Mouse (Mus musculus): ENCODE measurements around the gene Ykt6. TPM values are rescaled to one million over a fixed set of nuclear protein-coding genes. Genes with fewer than 3 reads are reported as not detected.

The Ykt6 gene
- polyA plus RNA-seq, 2 experiments: 9.6 to 18.7 TPM

- peaks cover 23% of the 10 kb centered on the region for H3K36me3 ChIP-seq (replicated peaks; ENCODE audit: control insufficient read depth, insufficient read depth, low read depth)
- no peaks in the 10 kb centered on the region for H3K27me3 ChIP-seq (ENCODE audit: control insufficient read depth, insufficient read depth, low read length)
- ATAC-seq (ENCODE audit: insufficient read depth): no peak
- H3K4me3 ChIP-seq (ENCODE audit: insufficient read depth in 1 of 2, low read depth in 2 of 2, low read length in 2 of 2): no peak overlapping the region
- no peak for TF ChIP-seq CTCF (IDR thresholded peaks at IDR 0.05; ENCODE audit: low read depth)
- no peak for TF ChIP-seq EP300 (IDR thresholded peaks at IDR 0.05; ENCODE audit: low read depth)
- no peak overlapping the region for H3K4me2 ChIP-seq (ENCODE audit: low read depth)
- H3K9me3 ChIP-seq (ENCODE audit: control insufficient read depth, low read length): no peaks in the 10 kb centered on the region
- H3K9ac ChIP-seq (replicated peaks): no peak overlapping the region
- H3K4me1 ChIP-seq (replicated peaks; ENCODE audit: control insufficient read depth in 2 of 2, insufficient read depth in 2 of 2, low read length in 1 of 2): no peaks in the 10 kb centered on the region
- no peak overlapping the region for H3K27ac ChIP-seq
- WGBS (ENCODE audit: insufficient replicate concordance): 87% methylated on average over 6 of the region's 6 CpGs
- DNase-seq (ENCODE audit: low read depth in 3 of 3, low spot score in 3 of 3): no peak
Observed at GRCm38 (mm10) chr11:5968223-5968622, 12.7 kb downstream of the Ykt6 start.

GRCm38 (mm10) chr11:5971202-5971601, 15.7 kb downstream of the Ykt6 start:
- H3K36me3 ChIP-seq (replicated peaks; ENCODE audit: control insufficient read depth, insufficient read depth, low read depth): no peaks in the 10 kb centered on the region; the same call in 1 of the 2 replicates
- no peak overlapping the region for H3K4me2 ChIP-seq (ENCODE audit: low read depth)
- H3K4me1 ChIP-seq (replicated peaks; ENCODE audit: control insufficient read depth in 2 of 2, insufficient read depth in 2 of 2, low read length in 1 of 2): no peaks in the 10 kb centered on the region
- no peak overlapping the region for H3K9ac ChIP-seq (replicated peaks)
- no peak overlapping the region for H3K4me3 ChIP-seq (ENCODE audit: insufficient read depth in 1 of 2, low read depth in 2 of 2, low read length in 2 of 2)
- no peak for DNase-seq (ENCODE audit: low read depth in 3 of 3, low spot score in 3 of 3)
- no peaks in the 10 kb centered on the region for H3K9me3 ChIP-seq (ENCODE audit: control insufficient read depth, low read length)
- 66% methylated on average over 7 of the region's 7 CpGs for WGBS (ENCODE audit: insufficient replicate concordance)
- no peak for ATAC-seq (ENCODE audit: insufficient read depth)
- no peak overlapping the region for H3K27ac ChIP-seq
- TF ChIP-seq EP300 (IDR thresholded peaks at IDR 0.05; ENCODE audit: low read depth) (no peak), CTCF (IDR thresholded peaks at IDR 0.05; ENCODE audit: low read depth) (no peak)
- no peaks in the 10 kb centered on the region for H3K27me3 ChIP-seq (ENCODE audit: control insufficient read depth, insufficient read depth, low read length)

- no peak for TF ChIP-seq EP300 (IDR thresholded peaks at IDR 0.05; ENCODE audit: low read depth)
- Histone ChIP-seq H3K4me3 (ENCODE audit: insufficient read depth in 1 of 2, low read depth in 2 of 2, low read length in 2 of 2) (no peak overlapping the region), H3K4me2 (ENCODE audit: low read depth) (no peak overlapping the region), H3K27me3 (ENCODE audit: control insufficient read depth, insufficient read depth, low read length) (no peaks in the 10 kb centered on the region), H3K9me3 (ENCODE audit: control insufficient read depth, low read length) (no peaks in the 10 kb centered on the region), H3K36me3 (replicated peaks; ENCODE audit: control insufficient read depth, insufficient read depth, low read depth) (no peaks in the 10 kb centered on the region), H3K9ac (replicated peaks) (no peak overlapping the region), H3K27ac (no peak overlapping the region), H3K4me1 (replicated peaks; ENCODE audit: control insufficient read depth in 2 of 2, insufficient read depth in 2 of 2, low read length in 1 of 2) (no peaks in the 10 kb centered on the region)
- no peak for DNase-seq (ENCODE audit: low read depth in 3 of 3, low spot score in 3 of 3)
- WGBS (ENCODE audit: insufficient replicate concordance): 39% methylated on average over 7 of the region's 7 CpGs
- ATAC-seq (ENCODE audit: insufficient read depth): no peak
Observed at GRCm38 (mm10) chr11:5973151-5973550, 17.7 kb downstream of the Ykt6 start.

- no peaks in the 10 kb centered on the region for H3K4me1 ChIP-seq (replicated peaks; ENCODE audit: control insufficient read depth in 2 of 2, insufficient read depth in 2 of 2, low read length in 1 of 2)
- H3K9me3 ChIP-seq (ENCODE audit: control insufficient read depth, low read length): no peaks in the 10 kb centered on the region
- no peak overlapping the region for H3K4me2 ChIP-seq (ENCODE audit: low read depth)
- no peaks in the 10 kb centered on the region for H3K36me3 ChIP-seq (replicated peaks; ENCODE audit: control insufficient read depth, insufficient read depth, low read depth)
- no peak overlapping the region for H3K27ac ChIP-seq
- H3K9ac ChIP-seq (replicated peaks): no peak overlapping the region
- DNase-seq (ENCODE audit: low read depth in 3 of 3, low spot score in 3 of 3): no peak
- no peak for ATAC-seq (ENCODE audit: insufficient read depth)
- no peaks in the 10 kb centered on the region for H3K27me3 ChIP-seq (ENCODE audit: control insufficient read depth, insufficient read depth, low read length)
- H3K4me3 ChIP-seq (ENCODE audit: insufficient read depth in 1 of 2, low read depth in 2 of 2, low read length in 2 of 2): no peak overlapping the region
- no peak for TF ChIP-seq CTCF (IDR thresholded peaks at IDR 0.05; ENCODE audit: low read depth)
- no peak for TF ChIP-seq EP300 (IDR thresholded peaks at IDR 0.05; ENCODE audit: low read depth)
- 25% methylated on average over 6 of the region's 6 CpGs for WGBS (ENCODE audit: insufficient replicate concordance)
Observed at GRCm38 (mm10) chr11:5974053-5974452, 18.6 kb downstream of the Ykt6 start.

- Histone ChIP-seq H3K36me3 (replicated peaks; ENCODE audit: control insufficient read depth, insufficient read depth, low read depth) (no peaks in the 10 kb centered on the region), H3K27me3 (ENCODE audit: control insufficient read depth, insufficient read depth, low read length) (no peaks in the 10 kb centered on the region), H3K27ac (no peak overlapping the region), H3K4me2 (ENCODE audit: low read depth) (no peak overlapping the region), H3K4me1 (replicated peaks; ENCODE audit: control insufficient read depth in 2 of 2, insufficient read depth in 2 of 2, low read length in 1 of 2) (no peaks in the 10 kb centered on the region), H3K4me3 (ENCODE audit: insufficient read depth in 1 of 2, low read depth in 2 of 2, low read length in 2 of 2) (no peak overlapping the region), H3K9ac (replicated peaks) (no peak overlapping the region), H3K9me3 (ENCODE audit: control insufficient read depth, low read length) (no peaks in the 10 kb centered on the region)
- ATAC-seq (ENCODE audit: insufficient read depth) (no peak), DNase-seq (ENCODE audit: low read depth in 3 of 3, low spot score in 3 of 3) (no peak)
- TF ChIP-seq CTCF (IDR thresholded peaks at IDR 0.05; ENCODE audit: low read depth) (no peak), EP300 (IDR thresholded peaks at IDR 0.05; ENCODE audit: low read depth) (no peak)
- WGBS (ENCODE audit: insufficient replicate concordance): 54% methylated on average over 2 of the region's 2 CpGs
Observed at GRCm38 (mm10) chr11:5975068-5975467, 19.6 kb downstream of the Ykt6 start.
